Mouse (Mus musculus): Measurements from ENCODE around the gene Rbpj. TPM values are rescaled to one million over a fixed set of nuclear protein-coding genes. Genes with fewer than 3 reads are reported as not detected.

Gene Rbpj
- total RNA-seq, 2 experiments from 2014 or later = 28.6 to 34.3 TPM

DNA sequence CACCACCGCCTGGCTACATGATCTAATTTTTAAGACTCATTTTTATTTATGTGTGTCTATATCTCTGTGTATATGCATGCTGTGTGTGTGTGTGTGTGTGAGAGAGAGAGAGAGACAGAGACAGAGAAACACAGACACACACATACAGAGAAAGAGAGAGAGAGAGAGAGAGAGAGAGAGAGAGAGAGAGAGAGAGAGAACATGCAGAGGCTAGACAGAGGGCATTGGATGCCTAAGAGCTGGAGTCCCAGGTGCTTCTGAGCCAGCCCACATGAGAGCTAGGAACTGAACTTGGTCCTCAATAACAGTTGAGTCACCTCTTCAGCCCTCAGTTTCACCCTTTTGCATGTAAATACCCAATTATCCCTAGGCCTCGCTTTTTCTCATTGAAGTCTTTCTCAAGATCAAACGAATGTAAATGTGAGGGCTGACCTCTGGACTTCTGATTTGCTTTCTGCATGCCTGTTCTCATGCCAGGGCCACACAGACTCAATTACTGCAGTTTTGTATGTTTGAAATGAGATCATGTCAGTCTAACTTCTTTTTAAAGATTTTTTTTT is 109.0 kb downstream of the Rbpj start:
- no peak for ATAC-seq (replicated peaks; ENCODE audit: low FRiP score, low TSS enrichment, poor library complexity, severe bottlenecking)

DNA sequence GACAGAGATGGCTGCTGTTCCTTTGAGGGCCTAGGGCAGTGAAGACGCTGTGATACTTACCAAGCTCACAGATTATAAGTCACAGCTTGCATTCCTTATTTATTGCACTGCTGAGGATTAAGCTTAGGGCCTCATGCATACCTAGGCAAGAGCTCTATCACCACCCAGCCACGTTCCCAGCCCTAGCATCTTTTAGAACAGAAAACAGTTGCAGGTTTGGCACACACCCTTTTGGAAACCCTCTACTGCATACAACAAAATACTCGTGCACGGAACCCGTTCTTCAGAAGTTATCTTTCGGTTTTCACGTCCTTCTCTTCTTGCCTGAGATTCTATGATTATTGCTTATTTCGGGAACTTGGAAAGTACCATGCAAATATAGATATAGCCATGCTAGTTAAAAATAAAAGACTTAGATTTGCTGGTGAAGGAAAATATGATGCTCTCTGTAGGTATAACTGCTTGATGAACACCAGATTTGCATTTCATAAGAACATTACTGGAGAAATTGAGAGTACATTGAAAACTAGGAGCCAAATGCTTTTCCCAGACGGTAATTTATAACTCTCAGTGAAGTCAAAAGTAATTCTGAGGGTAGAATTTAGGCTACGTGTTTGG is 111.4 kb downstream of the Rbpj start:
- no peak for ATAC-seq (replicated peaks; ENCODE audit: low FRiP score, low TSS enrichment, poor library complexity, severe bottlenecking)

DNA sequence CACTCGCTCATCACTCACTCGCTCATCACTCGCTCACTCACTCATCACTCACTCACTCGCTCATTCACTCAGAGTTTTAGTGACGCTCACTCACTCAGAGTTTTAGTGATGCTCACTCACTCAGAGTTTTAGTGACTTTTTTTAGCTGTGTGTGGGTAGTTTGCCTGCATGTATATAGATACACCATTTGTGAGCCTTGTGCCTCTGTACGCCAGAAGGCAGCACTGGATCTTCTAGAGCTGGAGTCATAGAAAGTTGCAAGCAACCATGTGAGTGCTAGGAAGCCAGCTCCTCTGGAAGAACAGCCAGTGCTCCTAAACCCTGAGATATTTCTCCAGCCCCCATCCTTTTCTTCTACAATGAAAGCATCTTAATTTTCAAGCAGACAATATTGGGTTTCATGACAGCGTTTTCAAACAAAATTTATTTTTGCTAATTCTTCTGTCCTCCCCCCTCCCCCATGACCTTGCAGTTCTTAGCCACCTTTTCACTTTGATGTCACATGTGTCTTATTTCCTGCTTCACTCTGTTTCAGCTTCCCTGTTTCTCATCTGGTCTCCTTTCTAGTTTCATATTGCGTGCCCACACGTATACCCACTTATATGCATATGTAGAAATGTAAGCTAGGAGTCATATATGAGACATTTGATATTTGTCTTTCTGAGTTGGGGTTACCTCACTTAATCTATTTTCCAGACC is 118.3 kb downstream of the Rbpj start:
- ATAC-seq (replicated peaks; ENCODE audit: low FRiP score, low TSS enrichment, poor library complexity, severe bottlenecking) = no peak

DNA sequence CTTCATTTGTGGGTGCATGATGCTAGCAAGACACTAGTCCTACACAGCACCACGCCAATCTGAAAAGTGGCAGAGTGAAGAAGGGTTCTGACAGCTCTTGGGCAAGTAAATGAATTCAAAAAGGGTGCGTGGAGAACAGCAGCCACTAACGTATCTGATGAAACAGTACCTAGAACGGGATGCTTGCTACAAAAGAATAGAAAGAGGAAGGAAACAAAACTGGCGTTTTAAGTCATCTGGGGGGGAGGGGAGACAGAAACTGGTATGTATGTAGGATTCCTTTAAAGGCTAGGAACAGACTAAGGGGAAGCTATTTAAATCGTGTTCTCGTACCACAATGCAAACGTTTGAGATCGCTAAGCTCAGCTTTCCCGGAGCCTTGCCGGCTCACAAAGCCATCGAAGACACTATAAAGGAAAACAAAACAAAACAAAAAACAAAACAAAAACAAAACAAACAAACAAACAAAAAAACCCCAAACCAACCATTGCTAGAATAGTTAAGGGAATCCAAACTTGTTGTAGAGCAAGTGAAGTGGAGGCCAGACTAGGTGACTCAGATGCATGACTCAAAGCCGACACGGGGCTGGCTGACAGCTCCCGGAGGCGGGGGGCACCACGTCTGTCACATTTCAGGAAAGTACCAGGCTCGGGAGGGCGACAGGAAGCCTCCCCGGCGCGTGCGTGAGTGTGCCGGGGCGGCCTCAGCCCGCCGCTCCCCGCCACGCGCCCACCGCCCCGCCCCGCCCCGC is 122.6 kb downstream of the Rbpj start:
- peak; percentile 5 for ATAC-seq (replicated peaks; ENCODE audit: low FRiP score, low TSS enrichment, poor library complexity, severe bottlenecking)

DNA sequence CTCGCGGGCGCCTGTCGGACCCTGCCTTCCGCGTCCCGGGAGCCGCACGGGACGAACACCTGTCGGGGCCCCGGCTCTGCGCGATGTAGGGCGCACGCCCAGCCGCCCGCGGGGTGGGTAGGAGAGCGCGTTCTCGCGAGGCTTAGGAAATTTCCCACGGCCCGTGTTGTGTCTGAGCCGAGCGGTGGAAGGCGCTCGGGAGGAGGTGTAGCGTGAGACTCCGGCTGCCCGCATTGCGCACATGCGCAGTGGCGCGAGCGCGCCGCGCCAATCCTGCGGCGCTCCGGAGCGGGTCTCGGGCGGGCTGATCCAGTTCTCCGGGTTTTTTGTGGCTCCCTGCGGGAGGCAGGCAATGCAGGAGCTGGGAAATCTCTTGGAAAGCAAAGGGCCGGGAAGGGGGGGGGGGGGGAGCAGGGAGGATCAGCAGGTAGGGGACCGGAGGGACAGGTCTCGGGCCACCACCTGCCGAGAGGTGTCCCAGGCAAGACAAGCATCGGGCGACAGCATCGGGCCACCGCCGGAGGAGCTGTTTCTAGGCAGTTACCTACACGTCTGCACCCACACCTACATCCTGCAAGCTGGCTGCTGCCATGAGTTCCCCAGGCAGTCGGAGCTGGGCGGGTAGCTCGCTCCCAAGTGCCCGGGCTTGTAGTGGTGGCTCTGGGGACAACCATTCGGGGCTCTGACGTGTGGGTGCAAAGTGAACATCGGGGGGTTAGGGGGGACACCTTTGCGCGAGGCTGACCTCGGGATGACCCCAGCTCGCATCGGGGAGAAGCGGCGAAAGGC is 123.4 kb downstream of the Rbpj start:
- peak; percentile 76 for ATAC-seq (replicated peaks; ENCODE audit: low FRiP score, low TSS enrichment, poor library complexity, severe bottlenecking)

DNA sequence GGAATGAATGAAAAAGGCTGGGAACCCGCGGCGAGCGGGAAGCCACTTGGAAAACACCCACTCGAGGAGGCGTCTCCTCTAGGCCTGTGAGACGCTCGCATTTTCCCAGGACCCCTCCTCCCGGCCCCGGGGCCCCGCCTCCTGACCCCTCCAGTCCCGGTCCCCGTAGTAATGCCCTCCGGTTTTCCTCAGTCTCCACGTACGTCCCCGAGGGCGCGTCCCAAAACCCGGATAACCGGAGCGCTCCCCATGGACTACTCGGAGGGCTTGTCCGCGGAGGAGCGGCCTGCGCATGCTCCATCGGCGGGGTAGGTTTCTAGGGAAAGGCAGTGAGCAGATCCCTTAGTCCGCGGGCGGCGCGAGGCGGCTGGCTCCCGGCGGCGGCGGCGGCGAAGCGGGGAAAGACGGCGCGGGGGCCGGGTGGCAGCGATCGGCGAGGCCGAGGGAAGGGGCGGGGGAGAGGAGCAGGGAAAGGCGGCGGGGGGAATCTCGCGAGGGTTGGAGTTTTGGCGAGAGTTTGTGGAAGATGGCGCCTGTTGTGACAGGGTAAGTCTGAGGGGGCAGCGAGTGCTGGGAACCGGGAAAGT is 124.3 kb downstream of the Rbpj start:
- peak; percentile 72 for ATAC-seq (replicated peaks; ENCODE audit: low FRiP score, low TSS enrichment, poor library complexity, severe bottlenecking)

DNA sequence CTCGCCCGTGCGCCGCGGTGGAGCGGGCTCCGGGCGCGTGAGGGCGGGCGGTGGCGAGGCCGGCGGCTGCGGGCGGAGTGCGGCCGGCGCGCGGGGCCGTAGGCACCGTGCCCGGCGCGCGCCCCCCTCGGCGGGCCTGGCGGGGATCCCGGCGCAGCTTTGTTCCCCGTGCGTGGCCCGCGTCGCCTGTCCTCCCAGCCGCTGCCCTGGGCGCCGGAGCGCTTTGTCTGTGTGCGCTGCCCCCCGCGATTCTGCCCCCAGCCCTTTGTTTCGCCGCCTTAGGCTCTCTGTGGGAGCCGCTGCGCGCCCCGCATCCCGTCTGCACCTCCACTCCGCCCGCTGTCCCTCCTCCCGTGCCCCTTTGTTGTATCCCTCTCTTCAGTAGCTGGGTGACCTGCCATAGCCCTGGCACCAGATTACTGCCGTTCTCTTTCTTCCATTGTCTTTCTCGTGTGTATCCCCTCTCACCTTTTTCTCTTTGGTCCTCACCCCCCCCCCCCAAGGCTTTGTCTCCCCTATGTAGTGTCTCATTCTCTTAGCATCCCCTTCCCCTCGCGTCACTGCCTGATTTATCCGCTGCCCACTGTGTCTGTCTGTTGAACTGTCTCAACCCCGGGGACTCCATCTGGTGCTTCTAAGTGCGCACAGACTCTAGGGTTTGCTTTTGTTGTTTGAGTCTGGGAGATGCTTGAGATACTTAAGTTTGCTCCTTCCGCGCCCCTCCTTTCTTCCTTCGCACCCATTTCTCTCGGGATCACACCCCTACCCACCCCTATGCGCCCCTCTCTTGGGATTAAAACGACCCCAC is 125.1 kb downstream of the Rbpj start:
- ATAC-seq (replicated peaks; ENCODE audit: low FRiP score, low TSS enrichment, poor library complexity, severe bottlenecking) = no peak

DNA sequence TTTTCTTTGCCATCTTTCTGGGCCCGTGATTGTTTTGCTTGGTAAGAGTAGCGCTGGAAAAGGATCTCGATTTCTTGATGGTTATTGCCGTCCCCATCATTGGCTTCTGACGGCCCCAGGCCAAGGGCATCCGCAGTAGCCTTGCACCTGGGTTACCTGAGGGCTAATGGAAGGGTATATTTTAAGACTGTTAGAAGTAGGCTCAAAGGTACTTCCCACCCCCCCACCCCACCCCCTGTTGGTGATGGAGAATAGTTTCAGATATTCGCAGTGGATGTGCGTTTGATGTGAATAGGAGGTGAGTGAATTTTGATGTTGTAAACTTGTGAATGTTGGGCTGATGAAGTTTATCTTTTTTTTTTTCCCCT is 125.7 kb downstream of the Rbpj start:
- no peak for ATAC-seq (replicated peaks; ENCODE audit: low FRiP score, low TSS enrichment, poor library complexity, severe bottlenecking)

DNA sequence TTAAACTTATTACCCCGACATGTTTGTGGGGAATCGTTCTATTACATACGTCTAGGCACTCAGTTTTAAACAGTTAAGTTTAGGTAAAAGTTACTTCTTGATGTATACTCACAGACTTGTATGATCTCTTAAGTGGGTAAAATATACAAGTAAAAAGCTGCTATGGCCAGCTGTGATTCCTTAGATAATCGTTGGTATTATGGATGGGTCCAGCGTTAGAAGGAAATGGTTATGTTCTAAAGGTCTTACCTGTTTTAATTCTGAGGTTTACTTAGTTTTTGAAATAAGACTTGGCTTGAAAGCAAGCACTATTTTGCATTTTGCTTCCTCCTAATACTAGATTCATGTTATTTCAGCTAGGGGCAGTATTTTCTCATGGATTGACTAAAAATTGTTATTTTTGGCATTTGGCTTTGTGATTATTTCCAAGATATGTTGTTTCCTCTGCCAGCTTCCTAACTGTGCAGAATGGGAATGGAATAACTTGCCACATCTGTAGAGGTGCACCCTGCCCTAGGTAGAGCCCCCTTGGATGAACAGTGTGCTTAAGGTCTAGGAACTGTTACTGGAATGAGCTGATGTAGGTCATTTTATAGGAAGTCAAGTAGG is 127.2 kb downstream of the Rbpj start:
- ATAC-seq (replicated peaks; ENCODE audit: low FRiP score, low TSS enrichment, poor library complexity, severe bottlenecking) = no peak

DNA sequence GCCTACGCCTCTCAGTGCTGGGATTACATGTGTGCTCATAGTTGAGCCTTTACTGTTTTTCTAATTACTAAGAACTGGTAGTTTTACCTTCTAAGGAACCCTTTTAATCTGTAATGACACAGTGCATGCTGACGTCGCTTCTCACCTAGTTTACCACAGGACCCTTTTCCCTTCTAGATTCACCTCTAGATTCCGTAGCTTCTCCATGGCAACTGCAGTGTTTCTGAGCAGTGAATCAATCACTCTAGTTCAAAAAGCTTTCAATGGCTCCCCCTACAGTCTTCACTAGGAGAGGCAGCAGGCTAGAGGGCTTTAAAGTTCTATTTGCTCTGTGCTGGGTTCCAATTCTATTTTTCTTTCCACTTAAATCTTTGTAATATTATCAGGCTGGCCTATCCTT is 128.3 kb downstream of the Rbpj start:
- peak; percentile 51 for ATAC-seq (replicated peaks; ENCODE audit: low FRiP score, low TSS enrichment, poor library complexity, severe bottlenecking)

DNA sequence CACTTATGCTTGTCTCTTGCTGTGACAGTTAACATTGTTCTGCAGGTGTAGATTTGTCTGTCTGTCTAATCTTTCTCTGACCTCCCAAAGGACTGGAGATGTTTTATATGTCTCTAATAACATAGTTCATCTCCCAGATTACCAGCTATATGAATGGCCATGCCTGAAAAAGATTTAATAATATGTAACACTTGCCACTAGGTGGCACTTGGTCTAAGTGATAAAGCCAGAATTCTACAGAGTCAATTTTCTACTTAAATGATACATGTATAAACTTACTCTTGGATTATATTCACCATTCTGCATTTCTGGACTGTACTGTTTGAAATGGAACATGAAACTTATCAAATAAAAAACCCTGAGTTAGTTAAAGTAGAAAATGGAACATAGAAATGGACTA is 132.6 kb downstream of the Rbpj start:
- peak; percentile 75 for ATAC-seq (replicated peaks; ENCODE audit: low FRiP score, low TSS enrichment, poor library complexity, severe bottlenecking)

DNA sequence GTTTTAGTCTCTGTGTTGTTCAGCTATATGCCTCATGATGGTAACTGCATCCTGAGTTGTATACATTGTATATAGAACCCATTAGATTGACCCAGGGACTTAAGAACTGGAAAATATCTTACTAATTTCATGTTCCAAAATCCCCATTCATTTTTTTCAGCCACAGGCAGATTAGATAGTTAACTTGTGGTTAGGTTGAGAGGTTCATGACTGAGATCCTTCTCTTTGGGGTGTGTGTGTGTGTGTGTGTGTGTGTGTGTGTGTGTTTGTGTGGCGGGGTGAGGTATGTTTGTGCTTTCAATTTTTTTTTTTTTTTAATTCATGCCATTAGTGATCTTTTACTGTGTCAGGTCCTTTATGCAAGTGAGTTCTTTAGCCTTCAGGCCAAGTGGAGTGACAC is 133.2 kb downstream of the Rbpj start:
- ATAC-seq (replicated peaks; ENCODE audit: low FRiP score, low TSS enrichment, poor library complexity, severe bottlenecking) = no peak

DNA sequence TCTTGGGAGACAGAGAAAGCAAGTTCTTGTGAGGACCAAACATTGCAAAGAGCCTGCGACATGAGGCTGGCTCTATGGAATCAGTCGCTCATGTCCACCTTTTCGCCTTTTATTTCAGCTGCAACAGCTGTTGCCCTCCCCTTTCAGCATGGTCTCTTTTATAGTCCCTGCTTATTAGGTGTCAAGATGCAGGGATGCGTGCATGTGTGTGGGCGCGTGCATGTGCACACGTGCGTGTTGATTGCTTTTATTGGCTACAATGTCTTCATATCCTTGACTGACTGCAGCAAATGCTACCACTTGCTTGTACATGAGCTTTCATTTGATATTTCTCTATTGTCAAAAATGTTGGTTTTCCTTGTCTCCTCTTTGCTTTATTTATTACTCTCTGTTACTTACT is 136.2 kb downstream of the Rbpj start:
- no peak for ATAC-seq (replicated peaks; ENCODE audit: low FRiP score, low TSS enrichment, poor library complexity, severe bottlenecking)

DNA sequence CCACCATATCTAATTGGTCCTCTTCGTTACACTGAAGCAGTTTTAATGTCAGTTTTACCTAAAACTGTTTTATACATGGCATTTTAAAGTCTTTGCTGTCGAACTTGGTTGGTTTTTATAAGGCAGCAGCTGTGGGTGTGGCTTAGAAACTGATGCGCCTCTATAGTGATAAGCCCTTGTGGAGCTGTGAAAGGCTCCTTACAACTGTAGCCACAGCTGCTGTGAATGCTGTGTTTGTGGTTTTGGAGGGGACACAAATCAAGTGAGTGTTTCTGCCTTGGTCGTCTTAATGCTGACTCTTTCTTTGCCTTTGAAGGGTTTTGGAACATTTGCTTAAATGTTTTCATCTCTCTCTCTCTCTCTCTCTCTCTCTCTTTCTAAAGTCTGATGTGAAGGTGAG is 139.5 kb downstream of the Rbpj start:
- ATAC-seq (replicated peaks; ENCODE audit: low FRiP score, low TSS enrichment, poor library complexity, severe bottlenecking) = peak; percentile 98

DNA sequence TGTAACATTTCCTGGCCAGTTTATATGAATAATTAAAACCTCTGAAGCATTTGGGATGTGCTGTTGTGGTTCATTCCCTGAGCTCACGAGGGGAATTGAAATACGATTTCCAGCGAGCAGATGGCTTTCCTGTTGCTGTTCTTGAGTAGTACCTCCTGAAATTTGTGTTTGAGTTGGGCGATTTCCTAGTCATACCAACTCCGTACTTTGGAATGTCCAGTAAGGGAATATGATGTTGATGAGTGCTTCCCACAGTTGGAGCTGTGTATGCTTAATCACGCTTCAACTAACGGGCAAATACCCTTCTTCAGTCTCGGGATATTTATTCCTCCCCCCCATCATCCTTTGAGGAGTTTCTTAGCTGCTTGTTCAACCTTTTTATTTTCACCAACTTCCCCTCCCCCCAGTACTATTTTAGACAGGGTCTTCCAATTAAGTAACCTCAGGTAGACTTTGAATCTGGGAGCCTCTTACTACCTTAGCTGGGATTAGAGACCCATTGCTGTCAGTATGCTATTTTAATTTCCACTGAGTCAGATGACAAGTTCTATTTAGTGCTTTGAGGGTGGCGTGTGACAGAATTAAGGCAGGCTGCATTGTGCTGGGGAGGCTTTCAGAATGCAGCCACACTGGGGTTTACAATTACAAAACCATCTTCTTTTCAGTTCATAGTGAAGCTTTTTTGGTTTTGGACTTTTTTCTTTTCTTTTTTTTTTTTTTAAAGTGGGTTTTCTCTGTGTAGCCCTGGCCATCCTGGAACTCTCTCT is 141.5 kb downstream of the Rbpj start:
- no peak for ATAC-seq (replicated peaks; ENCODE audit: low FRiP score, low TSS enrichment, poor library complexity, severe bottlenecking)

DNA sequence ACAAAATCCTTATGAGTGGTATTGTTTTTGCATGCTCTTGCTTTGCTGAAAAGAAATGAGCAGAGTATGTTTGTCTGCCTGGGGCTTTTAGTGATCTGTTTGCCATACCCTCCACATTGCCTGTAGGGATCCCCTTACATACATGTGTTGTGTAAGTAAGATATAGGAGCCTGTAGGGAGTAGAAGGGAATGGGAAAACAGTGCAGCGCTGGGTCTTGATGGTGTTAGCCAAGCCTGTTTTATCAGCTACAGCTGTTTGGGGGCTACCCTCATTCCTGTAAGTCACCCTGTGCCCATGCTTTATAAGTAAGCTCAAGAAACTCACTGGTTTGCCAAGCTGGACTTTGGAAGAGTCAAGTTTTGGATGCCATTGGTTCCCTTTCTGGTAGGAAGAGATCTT is 152.9 kb downstream of the Rbpj start:
- ATAC-seq (replicated peaks; ENCODE audit: low FRiP score, low TSS enrichment, poor library complexity, severe bottlenecking) = no peak

DNA sequence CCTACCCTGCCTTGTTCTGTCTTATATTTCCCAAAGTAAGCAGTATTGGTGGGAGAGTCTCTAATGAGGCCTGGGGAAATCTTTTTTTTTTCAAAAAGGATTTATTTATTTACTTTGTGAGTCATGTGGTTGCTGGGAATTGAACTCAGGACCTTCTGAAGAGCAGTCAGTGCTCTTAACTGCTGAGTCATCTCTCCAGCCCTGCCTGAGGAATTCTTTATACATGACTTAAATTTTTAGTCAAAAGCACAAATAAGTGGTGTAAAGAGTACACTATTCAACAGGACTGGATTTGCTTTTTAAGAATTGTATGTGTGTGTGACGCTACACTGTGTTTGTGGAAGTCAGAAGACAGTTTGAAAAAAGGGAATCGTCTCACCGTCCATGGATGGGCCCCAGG is 166.1 kb downstream of the Rbpj start:
- ATAC-seq (replicated peaks; ENCODE audit: low FRiP score, low TSS enrichment, poor library complexity, severe bottlenecking) = no peak

DNA sequence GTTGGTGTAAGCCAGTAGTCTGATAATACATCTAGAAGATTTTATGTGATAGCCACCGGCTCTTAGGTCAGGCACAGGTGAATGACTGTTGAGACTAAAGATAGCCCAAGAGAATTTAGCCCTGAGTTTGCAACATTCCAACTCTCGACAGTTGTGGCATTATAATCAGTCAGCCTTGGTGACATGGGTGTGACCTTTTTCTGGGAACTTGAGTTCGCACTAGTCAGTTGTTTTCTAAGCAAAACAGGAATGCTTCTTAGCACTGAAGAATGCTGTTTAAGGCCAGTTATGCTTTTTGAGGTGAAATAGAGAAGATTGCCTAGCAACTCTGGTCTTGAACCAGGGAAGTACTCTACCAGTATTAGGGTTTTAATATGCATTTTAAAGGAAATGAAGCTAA is 170.8 kb downstream of the Rbpj start:
- ATAC-seq (replicated peaks; ENCODE audit: low FRiP score, low TSS enrichment, poor library complexity, severe bottlenecking) = no peak
